Mouse (Mus musculus) midbrain, embryonic 15.5 days (tissue): Measurements from ENCODE around the gene Adgrb2. TPM values are rescaled to one million over a fixed set of nuclear protein-coding genes. Genes with fewer than 3 reads are reported as not detected.
A peak's percentile ranks its signal among the peaks of the same experiment; 100 is the strongest.

ENCODE experiments used
- ATAC-seq: fragments of 200-750 bp; cut with Nextera tagmentation; replicated peaks from 2 replicates; pipeline ENCODE4 v1.8.0; 2017; ENCODE audit warnings: moderate TSS enrichment
- H3K27ac ChIP-seq: fragments of 300-500 bp; sonication (generic); 2 replicates; pipeline ENCODE4 v1.5.1; 2015; ENCODE audit warnings: mild to moderate bottlenecking, inconsistent platforms
- H3K27me3 ChIP-seq: fragments of 300-500 bp; sonication (generic); replicated peaks from 2 replicates; pipeline ENCODE4 v1.6.1; 2015; ENCODE audit warnings: inconsistent platforms
- H3K36me3 ChIP-seq: fragments of 300-500 bp; sonication (generic); replicated peaks from 2 replicates; pipeline ENCODE4 v1.6.1; 2015; ENCODE audit warnings: inconsistent platforms
- H3K4me1 ChIP-seq: fragments of 300-500 bp; sonication (generic); 2 replicates; pipeline ENCODE4 v1.6.1; 2015; ENCODE audit warnings: inconsistent platforms
- H3K4me2 ChIP-seq: fragments of 300-500 bp; sonication (generic); 2 replicates; pipeline ENCODE4 v1.6.1; 2015; ENCODE audit warnings: inconsistent platforms, mild to moderate bottlenecking, moderate library complexity
- H3K4me3 ChIP-seq: fragments of 300-500 bp; sonication (generic); 2 replicates; pipeline ENCODE4 v1.5.1; 2015; ENCODE audit warnings: mild to moderate bottlenecking, inconsistent platforms
- H3K9ac ChIP-seq: fragments of 300-500 bp; sonication (generic); 2 replicates; pipeline ENCODE4 v1.6.1; 2015; ENCODE audit warnings: mild to moderate bottlenecking, inconsistent platforms
- H3K9me3 ChIP-seq: fragments of 300-500 bp; sonication (generic); 2 replicates; pipeline ENCODE4 v1.6.1; 2016; ENCODE audit warnings: inconsistent platforms
- WGBS: fragments of 180-500 bp; shearing (Covaris S2); methylation state at CpG from one replicate; pipeline ENCODE4 v1.1.7; 2015; ENCODE audit warnings: mixed read lengths; 5-methylcytosine and 5-hydroxymethylcytosine counted together
- polyA plus RNA-seq: library from polyadenylated mRNA; unstranded; fragments of >200 nt; fragmentation: Nextera tagmentation; extraction: Ambion mirVana; gene quantifications from 2 replicates; pipeline ENCODE4 v1.2.1, GENCODE M21; 2015

Gene Adgrb2
- polyA plus RNA-seq, 1 experiment from 2014 or later, result 19.4 TPM

- 85% methylated on average over 11 of the region's 11 CpGs for WGBS
- ATAC-seq, result no peak
- Histone ChIP-seq H3K9ac (no peak overlapping the region), H3K4me3 (no peak overlapping the region), H3K4me1 (peaks cover 19% of the 10 kb centered on the region), H3K27me3 (no peaks in the 10 kb centered on the region), H3K36me3 (no peaks in the 10 kb centered on the region), H3K27ac (no peak overlapping the region), H3K4me2 (no peak overlapping the region), H3K9me3 (no peaks in the 10 kb centered on the region)
These were observed 56.4 kb downstream of the Adgrb2 start for GRCm38 (mm10) chr4:130041076-130041475.

GRCm38 (mm10) chr4:130044211-130044610 is 59.5 kb downstream of the Adgrb2 start:
- H3K4me2 ChIP-seq, result no peak overlapping the region
- no peak for ATAC-seq
- no peak overlapping the region for H3K27ac ChIP-seq
- H3K36me3 ChIP-seq, result no peaks in the 10 kb centered on the region
- H3K4me3 ChIP-seq, result no peak overlapping the region
- no peak overlapping the region for H3K9ac ChIP-seq
- 69% methylated on average over 9 of the region's 9 CpGs for WGBS
- H3K4me1 ChIP-seq, result peaks cover 23% of the 10 kb centered on the region
- no peaks in the 10 kb centered on the region for H3K27me3 ChIP-seq
- H3K9me3 ChIP-seq, result no peaks in the 10 kb centered on the region

GRCm38 (mm10) chr4:130045609-130046008 is 60.9 kb downstream of the Adgrb2 start:
- Histone ChIP-seq H3K4me2 (no peak overlapping the region), H3K4me3 (no peak overlapping the region), H3K4me1 (peaks cover 23% of the 10 kb centered on the region), H3K9me3 (no peaks in the 10 kb centered on the region), H3K27ac (no peak overlapping the region), H3K9ac (no peak overlapping the region), H3K27me3 (no peaks in the 10 kb centered on the region), H3K36me3 (no peaks in the 10 kb centered on the region)
- ATAC-seq, result no peak
- 23% methylated on average over 14 of the region's 14 CpGs for WGBS

GRCm38 (mm10) chr4:130047331-130048202 is 62.9 kb downstream of the Adgrb2 start, which contains the start of gene Col16a1:
Gene Col16a1 (plus strand): TSS chr4:130047840.
- H3K4me3 ChIP-seq, result peak within 1 kb of the TSS; percentile 36
- ATAC-seq, result peak; percentile 67
- no peaks in the 10 kb centered on the region for H3K9me3 ChIP-seq
- H3K27ac ChIP-seq, result peak within 1 kb of the TSS; percentile 35; the same call in 1 of the 2 replicates
- H3K4me2 ChIP-seq, result peak within 1 kb of the TSS; percentile 59
- H3K27me3 ChIP-seq, result no peaks in the 10 kb centered on the region
- under 1% methylated on average over 41 of the region's 46 CpGs for WGBS
- peak within 1 kb of the TSS; percentile 35 for H3K9ac ChIP-seq
- peaks cover 23% of the 10 kb centered on the region for H3K4me1 ChIP-seq
- no peaks in the 10 kb centered on the region for H3K36me3 ChIP-seq

- peak; percentile 18 for ATAC-seq
- H3K4me1 ChIP-seq, result peaks cover 23% of the 10 kb centered on the region
- H3K4me2 ChIP-seq, result peak overlapping the region; percentile 59
- 43% methylated on average over 4 of the region's 4 CpGs for WGBS
- H3K9me3 ChIP-seq, result no peaks in the 10 kb centered on the region
- peak overlapping the region; percentile 35; the same call in 1 of the 2 replicates for H3K9ac ChIP-seq
- peak overlapping the region; percentile 36; the same call in 1 of the 2 replicates for H3K4me3 ChIP-seq
- H3K36me3 ChIP-seq, result no peaks in the 10 kb centered on the region
- 0 out of 2 replicates have a peak overlapping the region, but pooled peaks have one; percentile 35 for H3K27ac ChIP-seq
- H3K27me3 ChIP-seq, result no peaks in the 10 kb centered on the region
These were observed 63.5 kb downstream of the Adgrb2 start for GRCm38 (mm10) chr4:130048203-130048479.

GRCm38 (mm10) chr4:130050056-130050824 is 65.6 kb downstream of the Adgrb2 start:
- Histone ChIP-seq H3K4me3 (no peak overlapping the region), H3K9me3 (no peaks in the 10 kb centered on the region), H3K36me3 (no peaks in the 10 kb centered on the region), H3K27me3 (no peaks in the 10 kb centered on the region), H3K27ac (no peak overlapping the region), H3K4me1 (peaks cover 32% of the 10 kb centered on the region), H3K4me2 (no peak overlapping the region), H3K9ac (no peak overlapping the region)
- WGBS, result 81% methylated on average over 8 of the region's 8 CpGs
- no peak for ATAC-seq

- Histone ChIP-seq H3K4me1 (peaks cover 33% of the 10 kb centered on the region), H3K27ac (no peak overlapping the region), H3K4me3 (no peak overlapping the region), H3K4me2 (no peak overlapping the region), H3K9ac (no peak overlapping the region), H3K9me3 (no peaks in the 10 kb centered on the region), H3K36me3 (no peaks in the 10 kb centered on the region), H3K27me3 (no peaks in the 10 kb centered on the region)
- no peak for ATAC-seq
- WGBS, result 74% methylated on average over 3 of the region's 3 CpGs
These were observed 67.6 kb downstream of the Adgrb2 start for GRCm38 (mm10) chr4:130052283-130052682.

GRCm38 (mm10) chr4:130053111-130053510 is 68.4 kb downstream of the Adgrb2 start:
- H3K9me3 ChIP-seq, result no peaks in the 10 kb centered on the region
- 79% methylated on average over 9 of the region's 9 CpGs for WGBS
- ATAC-seq, result no peak
- peaks cover 24% of the 10 kb centered on the region for H3K4me1 ChIP-seq
- no peak overlapping the region for H3K27ac ChIP-seq
- H3K27me3 ChIP-seq, result no peaks in the 10 kb centered on the region
- H3K36me3 ChIP-seq, result no peaks in the 10 kb centered on the region
- H3K9ac ChIP-seq, result no peak overlapping the region
- no peak overlapping the region for H3K4me3 ChIP-seq
- H3K4me2 ChIP-seq, result no peak overlapping the region

GRCm38 (mm10) chr4:130054727-130055126 is 70.1 kb downstream of the Adgrb2 start:
- H3K9me3 ChIP-seq, result no peaks in the 10 kb centered on the region
- no peak for ATAC-seq
- H3K4me2 ChIP-seq, result no peak overlapping the region
- H3K4me1 ChIP-seq, result peaks cover 23% of the 10 kb centered on the region
- no peaks in the 10 kb centered on the region for H3K36me3 ChIP-seq
- WGBS, result 59% methylated on average over 1 of the region's 1 CpGs
- H3K4me3 ChIP-seq, result no peak overlapping the region
- H3K9ac ChIP-seq, result no peak overlapping the region
- H3K27ac ChIP-seq, result peak overlapping the region; percentile 46; the same call in 1 of the 2 replicates
- no peaks in the 10 kb centered on the region for H3K27me3 ChIP-seq

GRCm38 (mm10) chr4:130055160-130056010 is 70.7 kb downstream of the Adgrb2 start:
- Histone ChIP-seq H3K27ac (peak overlapping the region; percentile 46), H3K4me2 (no peak overlapping the region), H3K9me3 (no peaks in the 10 kb centered on the region), H3K27me3 (no peaks in the 10 kb centered on the region), H3K36me3 (no peaks in the 10 kb centered on the region), H3K4me3 (no peak overlapping the region), H3K9ac (no peak overlapping the region), H3K4me1 (peaks cover 23% of the 10 kb centered on the region)
- 0 out of 2 replicates have a peak, but pooled peaks have one; percentile 55 for ATAC-seq
- WGBS, result 81% methylated on average over 14 of the region's 14 CpGs

GRCm38 (mm10) chr4:130056011-130056322 is 71.3 kb downstream of the Adgrb2 start:
- Histone ChIP-seq H3K36me3 (no peaks in the 10 kb centered on the region), H3K9me3 (no peaks in the 10 kb centered on the region), H3K9ac (no peak overlapping the region), H3K27ac (peak overlapping the region; percentile 46; the same call in 1 of the 2 replicates), H3K4me2 (no peak overlapping the region), H3K27me3 (no peaks in the 10 kb centered on the region), H3K4me1 (peaks cover 23% of the 10 kb centered on the region), H3K4me3 (no peak overlapping the region)
- ATAC-seq, result peak; percentile 28; the same call in 1 of the 2 replicates
- 54% methylated on average over 3 of the region's 3 CpGs for WGBS

- Histone ChIP-seq H3K4me3 (no peak overlapping the region), H3K36me3 (no peaks in the 10 kb centered on the region), H3K27me3 (no peaks in the 10 kb centered on the region), H3K4me2 (no peak overlapping the region), H3K4me1 (peaks cover 23% of the 10 kb centered on the region), H3K9me3 (no peaks in the 10 kb centered on the region), H3K9ac (no peak overlapping the region), H3K27ac (no peak overlapping the region)
- ATAC-seq, result no peak
- 40% methylated on average over 3 of the region's 3 CpGs for WGBS
These were observed 71.8 kb downstream of the Adgrb2 start for GRCm38 (mm10) chr4:130056471-130056870.
